Mouse (Mus musculus) inflammation-experienced regulatory T-cells (primary cell): Measurements from ENCODE around the gene 4933412E24Rik. TPM values are rescaled to one million over a fixed set of nuclear protein-coding genes. Genes with fewer than 3 reads are reported as not detected.

Experiments used
- polyA plus RNA-seq, 2 experiments: library from polyadenylated mRNA; unstranded; fragments of 100-300 nt; shearing (Covaris generic); gene quantifications; one replicate each; pipeline ENCODE4 v1.2.1; 2017

Gene 4933412E24Rik
- not detected for polyA plus RNA-seq

DNA sequence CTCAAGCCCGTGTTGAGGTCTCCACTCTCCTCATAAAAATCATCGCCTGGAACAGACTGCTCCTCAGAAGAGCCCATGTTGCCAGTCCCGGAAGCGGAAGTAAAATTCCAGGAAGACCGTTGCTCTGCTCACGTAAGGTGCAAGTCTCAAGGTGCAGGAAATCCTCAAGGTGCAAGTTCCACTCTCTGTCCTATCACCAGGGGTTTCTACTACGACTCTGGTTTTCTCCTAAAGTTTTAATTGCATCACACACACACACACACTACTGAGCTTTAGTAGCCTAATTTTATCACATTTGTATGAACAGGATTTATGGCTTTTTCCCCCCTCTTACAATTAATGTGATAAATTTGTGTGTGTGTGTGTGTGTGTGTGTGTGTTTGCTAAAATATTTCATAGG is at the start of gene 4933412E24Rik:
4933412E24Rik (minus strand) TSS at position 101 of the 400 bp plus-strand sequence.

